15 mouse cellular contexts compared by ENCODE assay signal in genomic region chr7:144626042-144626441, GRCm38 (mm10). TPM values are rescaled to one million over a fixed set of nuclear protein-coding genes. Genes with fewer than 3 reads are reported as not detected.
DNase-seq lines count a peak whose midpoint lies in the region; ATAC-seq lines count a peak whose summit lies in the region.
"Had no signal": no experiment of that assay in that cellular context is flagged by ENCODE, and none has a peak within 500 bp of the region (broad histone marks: within the 10 kb centered on the region; RNA-seq: fewer than 3 reads in every experiment).

No protein-coding gene starts in this region.

- H3K4me2 ChIP-seq in hindbrain, embryonic 14.5 days (replicated peaks) = no peak overlapping the region
- no peak overlapping the region for H3K4me2 ChIP-seq in hindbrain, embryonic 13.5 days
- H3K4me2 ChIP-seq in kidney, embryonic 16.5 days (replicated peaks; ENCODE audit: low read depth, low read length) = no peak overlapping the region
- H3K4me2 ChIP-seq: lung, embryonic 15.5 days; stomach, embryonic 15.5 days had no signal

- peak overlapping the region; percentile 90 for H3K27ac ChIP-seq in hindbrain, embryonic 10.5 days
- no peak overlapping the region for H3K27ac ChIP-seq in hindbrain, embryonic 14.5 days
- H3K27ac ChIP-seq in hindbrain, embryonic 13.5 days = peak overlapping the region; percentile 80
- H3K27ac ChIP-seq in kidney, embryonic 16.5 days (ENCODE audit: low read length) = no peak overlapping the region
- H3K27ac ChIP-seq: lung, embryonic 15.5 days; stomach, embryonic 15.5 days had no signal

- H3K9ac ChIP-seq in hindbrain, embryonic 14.5 days = no peak overlapping the region
- no peak overlapping the region for H3K9ac ChIP-seq in hindbrain, embryonic 13.5 days
- no peak overlapping the region for H3K9ac ChIP-seq in kidney, embryonic 16.5 days (replicated peaks; ENCODE audit: low read length)
- H3K9ac ChIP-seq: lung, embryonic 15.5 days; stomach, embryonic 15.5 days had no signal

- ATAC-seq in hindbrain, embryonic 14.5 days (ENCODE audit: low FRiP score) = no peak
- no peak for ATAC-seq in hindbrain, embryonic 13.5 days (ENCODE audit: low FRiP score)
- ATAC-seq in kidney, embryonic 16.5 days (ENCODE audit: low FRiP score, low TSS enrichment) = no peak

- no peak overlapping the region for H3K4me3 ChIP-seq in hindbrain, embryonic 10.5 days
- no peak overlapping the region for H3K4me3 ChIP-seq in hindbrain, embryonic 14.5 days (replicated peaks; ENCODE audit: low read length)
- H3K4me3 ChIP-seq in hindbrain, embryonic 13.5 days = no peak overlapping the region
- H3K4me3 ChIP-seq in kidney, embryonic 16.5 days (ENCODE audit: low read length) = no peak overlapping the region
- H3K4me3 ChIP-seq: lung, embryonic 15.5 days; megakaryocyte, embryonic 14.5 days; stomach, embryonic 15.5 days had no signal

- H3K9me3 ChIP-seq in hindbrain, embryonic 10.5 days = peaks cover 8% of the 10 kb centered on the region; the same call in 1 of the 2 replicates
- H3K9me3 ChIP-seq in hindbrain, embryonic 14.5 days (ENCODE audit: control insufficient read depth, low read length) = no peaks in the 10 kb centered on the region
- no peaks in the 10 kb centered on the region for H3K9me3 ChIP-seq in hindbrain, embryonic 13.5 days
- no peaks in the 10 kb centered on the region; the same call in 1 of the 2 replicates for H3K9me3 ChIP-seq in kidney, embryonic 16.5 days (ENCODE audit: low read length)
- H3K9me3 ChIP-seq: lung, embryonic 15.5 days; stomach, embryonic 15.5 days had no signal

- peaks cover 71% of the 10 kb centered on the region for H3K4me1 ChIP-seq in hindbrain, embryonic 10.5 days (replicated peaks)
- peaks cover 23% of the 10 kb centered on the region for H3K4me1 ChIP-seq in hindbrain, embryonic 14.5 days (replicated peaks; ENCODE audit: control insufficient read depth, insufficient read depth, low read length)
- peaks cover 50% of the 10 kb centered on the region for H3K4me1 ChIP-seq in hindbrain, embryonic 13.5 days (replicated peaks)
- no peaks in the 10 kb centered on the region for H3K4me1 ChIP-seq in kidney, embryonic 16.5 days (ENCODE audit: insufficient read depth, low read length)
- H3K4me1 ChIP-seq: megakaryocyte, embryonic 14.5 days had no signal

- WGBS in hindbrain, embryonic 10.5 days = 91% methylated on average over 2 of the region's 2 CpGs
- 81% methylated on average over 2 of the region's 2 CpGs for WGBS in hindbrain, embryonic 14.5 days
- 75% methylated on average over 2 of the region's 2 CpGs for WGBS in hindbrain, embryonic 13.5 days
- whole genome bisulfite sequencing in kidney, embryonic 16.5 days = 83% methylated on average over 2 of the region's 2 CpGs

- H3K36me3 ChIP-seq in hindbrain, embryonic 10.5 days = peaks cover 21% of the 10 kb centered on the region; the same call in 1 of the 2 replicates
- no peaks in the 10 kb centered on the region for H3K36me3 ChIP-seq in hindbrain, embryonic 14.5 days (replicated peaks; ENCODE audit: control insufficient read depth, insufficient read depth)
- no peaks in the 10 kb centered on the region for H3K36me3 ChIP-seq in hindbrain, embryonic 13.5 days
- H3K36me3 ChIP-seq in kidney, embryonic 16.5 days (ENCODE audit: insufficient read depth, low read length) = peaks cover 11% of the 10 kb centered on the region; the same call in 1 of the 2 replicates

- peaks cover 61% of the 10 kb centered on the region for H3K27me3 ChIP-seq in hindbrain, embryonic 10.5 days (ENCODE audit: insufficient read depth, poor library complexity, severe bottlenecking)
- no peaks in the 10 kb centered on the region for H3K27me3 ChIP-seq in hindbrain, embryonic 14.5 days (ENCODE audit: control insufficient read depth, insufficient read depth, low read length)
- H3K27me3 ChIP-seq in hindbrain, embryonic 13.5 days = peaks cover 42% of the 10 kb centered on the region
- no peaks in the 10 kb centered on the region for H3K27me3 ChIP-seq in kidney, embryonic 16.5 days (ENCODE audit: insufficient read depth, low read length)
- H3K27me3 ChIP-seq: lung, embryonic 15.5 days; stomach, embryonic 15.5 days had no signal

- DNase-seq in adrenal gland, adult 2 months = peak; percentile 47
- DNase-seq in adrenal gland, adult 8-10 months = no peak
- no peak for DNase-seq in hindbrain, embryonic 10.5 days (ENCODE audit: low spot score)
- DNase-seq in hindbrain, embryonic 14.5 days (ENCODE audit: low spot score) = no peak
- DNase-seq in adipocyte (ENCODE audit: low spot score) = peak; percentile 53
- DNase-seq in left cerebral cortex, postnatal 10 days (ENCODE audit: extremely low spot score in 1 of 2, low spot score in 2 of 2) = no peak
- DNase-seq: cerebellum, adult 11 months; kidney, postnatal 10 days; liver; thymus, postnatal 36 days had no signal

- intact Hi-C loops in left cerebral cortex, postnatal 10 days (cut with DNase I) = no loop called here

RNA-seq across cellular contexts. Expression of gene Fadd, which starts 43.8 kb away (rescaled TPM):
- total RNA-seq in adrenal gland, adult 2 months (2021) = 10 to 100 TPM in 1 of 2 experiments, 1 to 10 TPM in 1; 8.8 to 14.8 TPM
- 13.4 and 13.9 TPM in 2 replicates for polyA plus RNA-seq in adrenal gland, adult 2 months (2012; rRNA removed)
- total RNA-seq in adrenal gland, adult 8-10 months (2022) = 10 to 100 TPM; 13.2 to 14.9 (median 13.8) TPM
- 10.1 TPM in 2 replicates for polyA plus RNA-seq in hindbrain, embryonic 10.5 days (2016; fragmentation: Nextera tagmentation; extraction: Ambion mirVana)
- 4.6 and 5.4 TPM in 2 replicates for polyA plus RNA-seq in hindbrain, embryonic 14.5 days (2014; fragmentation: Nextera tagmentation; extraction: Ambion mirVana)
- polyA plus RNA-seq in hindbrain, embryonic 13.5 days (2015; fragmentation: Nextera tagmentation; extraction: Ambion mirVana) = 5.1 and 5.4 TPM in 2 replicates
- polyA plus RNA-seq in kidney, embryonic 16.5 days (2015; fragmentation: Nextera tagmentation; extraction: Ambion mirVana) = 13.1 and 15.7 TPM in 2 replicates
- 1 to 10 TPM; 2.2 to 3.0 TPM for total RNA-seq in left cerebral cortex, postnatal 10 days (2021)

Comparison
In these comparisons a context has a peak if more than half of its experiments do, and no peak if none do; other contexts are left out.
1. DNase-seq: peak in adrenal gland, adult 2 months (single experiment) and adipocyte (single experiment); none in adrenal gland, adult 8-10 months (single experiment), hindbrain, embryonic 10.5 days (single experiment), hindbrain, embryonic 14.5 days (single experiment) and left cerebral cortex, postnatal 10 days (0 of 2).
2. H3K27ac ChIP-seq: peak in hindbrain, embryonic 10.5 days (single experiment) and hindbrain, embryonic 13.5 days (single experiment); none in hindbrain, embryonic 14.5 days (single experiment) and kidney, embryonic 16.5 days (single experiment).